Mouse (Mus musculus) ES-E14 (cell line): ENCODE data around the gene Wdr73. TPM values are rescaled to one million over a fixed set of nuclear protein-coding genes. Genes with fewer than 3 reads are reported as not detected.
A peak's percentile ranks its signal among the peaks of the same experiment; 100 is the strongest.

Source experiments
- DNase-seq: peaks from one replicate; pipeline ENCODE4 v3.0.0-alpha.2; 2013; ENCODE audit warnings: low read depth, low spot score
- H3K27ac ChIP-seq: 2 replicates; pipeline ENCODE4 v1.5.1; 2012; ENCODE audit warnings: low read depth, mild to moderate bottlenecking, low read length, moderate library complexity, mixed read lengths; ENCODE audit not compliant: poor library complexity, insufficient read depth, severe bottlenecking
- H3K36me3 ChIP-seq: 2 replicates; pipeline ENCODE4 v1.6.1; 2012; ENCODE audit warnings: mild to moderate bottlenecking, low read length, moderate library complexity, mixed read lengths; ENCODE audit not compliant: control insufficient read depth, poor library complexity, insufficient read depth, severe bottlenecking
- H3K4me1 ChIP-seq, 2 experiments: fragments of 150-350 bp in 1 of 2; sonication (generic) in 1 of 2; 2 replicates each; pipeline ENCODE4 v1.6.1; 2012; ENCODE audit warnings: low read length in 2 of 2, mild to moderate bottlenecking in 1 of 2, mixed read lengths in 1 of 2; ENCODE audit not compliant: control insufficient read depth in 2 of 2, insufficient read depth in 2 of 2, poor library complexity in 1 of 2
- H3K4me3 ChIP-seq, 2 experiments: fragments of 150-350 bp in 1 of 2; sonication (generic) in 1 of 2; 2 replicates each; pipeline ENCODE4 v1.5.1; 2012; ENCODE audit warnings: low read length in 2 of 2, low read depth in 1 of 2, mild to moderate bottlenecking in 1 of 2, mixed read lengths in 1 of 2; ENCODE audit not compliant: insufficient read depth in 1 of 2, poor library complexity in 1 of 2, severe bottlenecking in 1 of 2
- H3K9ac ChIP-seq: 2 replicates; pipeline ENCODE4 v1.6.1; 2012; ENCODE audit warnings: low read depth, mild to moderate bottlenecking, low read length, mixed read lengths; ENCODE audit not compliant: poor library complexity, insufficient read depth, severe bottlenecking
- H3K9me3 ChIP-seq: fragments of 150-350 bp; sonication (generic); 2 replicates; pipeline ENCODE4 v1.6.1; 2012; ENCODE audit warnings: low read depth, mild to moderate bottlenecking, low read length; ENCODE audit not compliant: control insufficient read depth, insufficient read depth
- CHD2 ChIP-seq: IDR thresholded peaks from 2 replicates; pipeline ENCODE4 v1.6.1; 2014; ENCODE audit warnings: mild to moderate bottlenecking, low read depth, low read length, inconsistent platforms
- HCFC1 ChIP-seq: IDR thresholded peaks from 2 replicates; pipeline ENCODE4 v1.6.1; 2012; ENCODE audit warnings: low read length, inconsistent platforms, borderline replicate concordance; ENCODE audit not compliant: insufficient read depth
- MAFK ChIP-seq: IDR thresholded peaks from 2 replicates; pipeline ENCODE4 v1.6.1; 2014; ENCODE audit warnings: mild to moderate bottlenecking, low read depth, low read length, inconsistent platforms; ENCODE audit not compliant: insufficient read depth
- ZC3H11A ChIP-seq: IDR thresholded peaks from 2 replicates; pipeline ENCODE4 v1.6.1; 2012; ENCODE audit warnings: low read depth, mild to moderate bottlenecking, inconsistent platforms, low read length, borderline replicate concordance
- ZNF384 ChIP-seq: IDR thresholded peaks from 2 replicates; pipeline ENCODE4 v1.6.1; 2012; ENCODE audit warnings: low read depth, low read length, inconsistent platforms
- in situ Hi-C, 2 experiments: fragments of 600-800 bp; cut with MboI; formaldehyde crosslinking; loops; one replicate each; pipeline ENCODE4 v1.15.1; 2025; ENCODE audit warnings: low sequenced_read_pairs in 2 of 2, inconsistent platforms in 1 of 2; ENCODE audit not compliant: unreplicated experiment in 2 of 2
- total RNA-seq: library from RNA; depleted of rRNA; stranded (reverse); fragments of 300-350 nt; gene quantifications from 2 replicates; pipeline ENCODE4 v1.2.3, GENCODE M21; 2012

Wdr73 gene
- total RNA-seq, 1 experiment: 38.2 TPM

DNA sequence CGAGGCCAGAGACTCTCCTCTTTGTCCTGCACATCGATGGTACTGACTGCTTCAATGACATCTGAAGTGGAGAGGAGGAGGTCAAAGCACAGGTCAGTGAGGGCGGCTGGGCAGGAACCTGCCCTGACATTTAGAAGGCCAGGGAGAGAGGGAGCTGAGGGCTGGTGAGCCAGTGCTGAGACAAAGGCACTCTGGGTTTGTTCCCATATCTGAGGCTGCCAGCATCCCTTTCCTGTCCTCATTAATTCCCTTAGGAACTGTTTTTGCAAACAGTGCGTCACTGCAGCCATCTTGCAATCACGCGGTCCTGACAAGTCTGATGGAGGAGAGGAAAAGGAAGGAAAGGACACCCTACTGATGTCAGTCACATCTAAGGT is 7.3 kb downstream of the Wdr73 start:
- H3K9me3 ChIP-seq: no peaks in the 10 kb centered on the region
- H3K27ac ChIP-seq: no peak overlapping the region
- H3K36me3 ChIP-seq: peaks cover 63% of the 10 kb centered on the region
- no peak overlapping the region for H3K9ac ChIP-seq
- no peak overlapping the region for H3K4me3 ChIP-seq
- no peak for TF ChIP-seq MAFK
- no peak for TF ChIP-seq ZC3H11A
- peaks cover 2 to 4% of the 10 kb centered on the region in 2 experiments; a peak in 1 of 4 replicates for H3K4me1 ChIP-seq
- in situ Hi-C loops: no loop called here
- DNase-seq: no peak

DNA sequence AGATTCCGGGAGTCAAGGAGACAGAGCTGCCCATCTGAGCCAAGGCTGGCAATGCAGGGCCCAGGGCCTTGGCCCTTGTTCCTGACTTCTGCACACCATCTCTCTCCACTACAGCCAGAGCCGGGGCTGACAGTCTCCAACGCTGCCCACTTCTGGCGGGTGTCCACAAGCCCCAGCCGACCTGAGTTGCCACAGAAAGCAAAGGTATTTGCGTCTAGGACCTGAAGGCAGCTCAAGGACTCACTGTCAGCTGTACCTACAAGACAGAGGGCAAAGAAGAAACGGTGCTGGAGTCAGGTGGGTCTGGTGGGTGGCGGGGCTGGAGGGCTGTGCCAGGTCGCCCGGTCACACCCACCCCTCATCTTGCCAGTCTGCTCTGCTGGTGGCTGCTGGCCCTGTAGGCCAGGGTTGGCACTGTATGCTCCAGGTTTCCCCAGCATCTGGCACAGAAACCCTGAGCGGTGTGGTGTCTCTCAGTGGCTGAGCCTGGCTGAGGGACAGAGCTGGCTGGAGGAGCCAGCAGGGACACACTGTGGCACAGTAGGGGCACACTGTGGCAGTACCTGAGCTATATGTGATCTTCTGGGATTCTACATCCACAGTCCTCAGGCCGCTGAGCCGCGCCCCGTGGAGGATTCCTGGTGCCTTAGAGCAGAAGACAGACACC is 7.8 kb downstream of the Wdr73 start:
- Histone ChIP-seq H3K36me3 (peaks cover 59% of the 10 kb centered on the region), H3K9ac (no peak overlapping the region), H3K27ac (no peak overlapping the region), H3K9me3 (no peaks in the 10 kb centered on the region), H3K4me3 (no peak overlapping the region), H3K4me1 (peaks cover 2 to 7% of the 10 kb centered on the region in 2 experiments; a peak in 1 of 4 replicates)
- no peak for DNase-seq
- TF ChIP-seq HCFC1: no peak
- no peak for TF ChIP-seq CHD2
- no peak for TF ChIP-seq ZC3H11A
- TF ChIP-seq MAFK: no peak
- no peak for TF ChIP-seq ZNF384
- in situ Hi-C loops: no loop called here

DNA sequence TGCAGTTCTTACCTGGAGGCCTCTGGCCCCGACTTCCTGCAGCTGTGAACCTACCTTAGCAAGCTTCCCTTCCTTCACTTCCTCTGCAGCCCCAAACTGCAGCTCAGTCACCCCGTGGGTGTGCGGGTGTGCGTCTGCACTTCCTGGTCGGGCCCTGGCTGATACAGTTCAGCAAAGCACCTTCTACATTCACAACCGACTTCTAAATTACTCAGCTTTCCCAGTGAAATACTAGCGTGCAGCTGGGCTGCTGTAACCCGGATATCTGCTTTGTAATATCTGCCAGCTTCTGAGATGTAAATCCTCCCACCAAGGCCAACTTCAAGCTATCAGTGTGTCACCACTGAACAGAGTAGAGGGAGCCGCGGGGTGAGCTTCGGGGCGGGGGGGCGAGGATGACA is 11.2 kb downstream of the Wdr73 start:
- peaks cover 2 to 7% of the 10 kb centered on the region in 2 experiments; a peak in 2 of 4 replicates for H3K4me1 ChIP-seq

DNA sequence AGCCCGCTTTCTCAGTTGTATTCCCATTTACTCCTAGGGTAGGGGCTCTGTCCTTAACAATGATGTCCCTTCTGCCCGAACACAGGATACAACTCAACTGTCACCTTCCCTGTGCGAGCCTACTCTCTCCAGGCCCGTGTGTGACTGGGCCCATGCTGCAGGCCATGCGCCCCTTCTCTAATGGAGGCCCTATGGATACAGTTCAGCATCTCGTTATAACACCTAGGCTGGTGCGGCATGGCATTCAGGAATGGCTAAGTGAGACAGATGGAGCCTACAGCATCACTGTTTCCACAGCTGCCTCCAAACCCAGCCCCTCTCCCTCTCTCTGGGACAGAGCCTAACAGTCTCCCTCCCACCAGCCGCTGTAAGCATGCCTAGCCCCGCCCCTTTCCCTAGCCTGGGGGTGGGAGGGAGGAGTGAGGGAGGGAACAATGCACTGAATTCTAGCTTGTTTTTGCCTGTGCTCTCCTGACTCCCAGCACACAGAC is 12.0 kb downstream of the Wdr73 start:
- H3K4me1 ChIP-seq: peaks cover 2 to 7% of the 10 kb centered on the region in 2 experiments; a peak in 2 of 4 replicates
- peak overlapping the region; percentile 46 for H3K27ac ChIP-seq
- peak; percentile 94 for DNase-seq
- in situ Hi-C loops: loop anchor here in 1 of 2 experiments (10.0 kb wide), 2 partner anchors 176 to 266 kb away; no protein-coding TSS in a partner anchor
- peak overlapping the region; percentile 20; the same call in 1 of the 2 replicates for H3K9ac ChIP-seq
- H3K9me3 ChIP-seq: no peaks in the 10 kb centered on the region
- H3K36me3 ChIP-seq: peaks cover 31% of the 10 kb centered on the region
- no peak for TF ChIP-seq ZC3H11A
- TF ChIP-seq MAFK: no peak
- TF ChIP-seq ZNF384: no peak
- TF ChIP-seq CHD2: no peak
- TF ChIP-seq HCFC1: no peak
- peak overlapping the region in 1 of 2 experiments; percentile 43; a peak in 3 of 4 replicates for H3K4me3 ChIP-seq

More for the DNA sequence above, 11.2 kb downstream of the Wdr73 start:
- Histone ChIP-seq H3K36me3 (peaks cover 35% of the 10 kb centered on the region), H3K9me3 (no peaks in the 10 kb centered on the region), H3K9ac (no peak overlapping the region; the same call in 1 of the 2 replicates), H3K4me3 (no peak overlapping the region), H3K27ac (peak overlapping the region; percentile 74)
- no peak for DNase-seq
- TF ChIP-seq HCFC1 (no peak), ZNF384 (no peak), MAFK (no peak), ZC3H11A (no peak), CHD2 (no peak)
- in situ Hi-C loops: loop anchor here in 1 of 2 experiments (10.0 kb wide), 2 partner anchors 175 to 265 kb away; no protein-coding TSS in a partner anchor
